Mouse (Mus musculus): ENCODE measurements around the gene Spice1.
A peak's percentile ranks its signal among the peaks of the same experiment; 100 is the strongest.

Spice1 gene

GRCm38 (mm10) chr16:44347071-44347901 is at the start of gene Spice1:
Gene Spice1, plus strand, starts transcription at chr16:44347121.
- DNase-seq (ENCODE audit: low spot score): peak; percentile 93

- DNase-seq (ENCODE audit: low spot score): no peak
Observed at GRCm38 (mm10) chr16:44299438-44300093, 47.4 kb upstream of the Spice1 start.

GRCm38 (mm10) chr16:44302126-44302892 is 44.6 kb upstream of the Spice1 start:
- DNase-seq (ENCODE audit: low spot score): no peak

GRCm38 (mm10) chr16:44303822-44304221 is 43.1 kb upstream of the Spice1 start:
- no peak for DNase-seq (ENCODE audit: low spot score)

- DNase-seq (ENCODE audit: low spot score): no peak
Observed at GRCm38 (mm10) chr16:44305606-44306005, 41.3 kb upstream of the Spice1 start.

- no peak for DNase-seq (ENCODE audit: low spot score)
Observed at GRCm38 (mm10) chr16:44313422-44313821, 33.5 kb upstream of the Spice1 start.

- DNase-seq (ENCODE audit: low spot score): no peak
Observed at GRCm38 (mm10) chr16:44316350-44316749, 30.6 kb upstream of the Spice1 start.

- no peak for DNase-seq (ENCODE audit: low spot score)
Observed at GRCm38 (mm10) chr16:44320232-44320631, 26.7 kb upstream of the Spice1 start.

- DNase-seq (ENCODE audit: low spot score): no peak
Observed at GRCm38 (mm10) chr16:44328644-44329043, 18.3 kb upstream of the Spice1 start.

GRCm38 (mm10) chr16:44330657-44331056 is 16.3 kb upstream of the Spice1 start:
- peak; percentile 15 for DNase-seq (ENCODE audit: low spot score)

- no peak for DNase-seq (ENCODE audit: low spot score)
Observed at GRCm38 (mm10) chr16:44331154-44331553, 15.8 kb upstream of the Spice1 start.

GRCm38 (mm10) chr16:44331671-44331994 is 15.3 kb upstream of the Spice1 start:
- DNase-seq (ENCODE audit: low spot score): no peak

- no peak for DNase-seq (ENCODE audit: low spot score)
Observed at GRCm38 (mm10) chr16:44331995-44332860, 14.7 kb upstream of the Spice1 start.

GRCm38 (mm10) chr16:44332861-44333284 is 14.0 kb upstream of the Spice1 start, which contains the start of gene Sidt1:
Gene Sidt1, minus strand, starts transcription at chr16:44333196.
- DNase-seq (ENCODE audit: low spot score): no peak

- DNase-seq (ENCODE audit: low spot score): no peak
Observed at GRCm38 (mm10) chr16:44337541-44337940, 9.4 kb upstream of the Spice1 start.

- DNase-seq (ENCODE audit: low spot score): no peak
Observed at GRCm38 (mm10) chr16:44349801-44350397, 3.0 kb downstream of the Spice1 start.

GRCm38 (mm10) chr16:44356291-44356690 is 9.4 kb downstream of the Spice1 start:
- DNase-seq (ENCODE audit: low spot score): no peak

- no peak for DNase-seq (ENCODE audit: low spot score)
Observed at GRCm38 (mm10) chr16:44357571-44358268, 10.8 kb downstream of the Spice1 start.

GRCm38 (mm10) chr16:44361921-44362890 is 15.3 kb downstream of the Spice1 start:
- no peak for DNase-seq (ENCODE audit: low spot score)

All from testis, postnatal 14 days (tissue).